Mouse (Mus musculus) liver, embryonic 14.5 days (tissue): ENCODE data around the gene Ubtd2. TPM values are rescaled to one million over a fixed set of nuclear protein-coding genes. Genes with fewer than 3 reads are reported as not detected.

Source experiments
- ATAC-seq: fragments of 200-750 bp; cut with Nextera tagmentation; 2 replicates; pipeline ENCODE4 v1.8.0; 2017; ENCODE audit warnings: moderate number of reproducible peaks, mild to moderate bottlenecking, moderate library complexity; ENCODE audit not compliant: insufficient read depth
- DNase-seq, 3 experiments: peaks; one replicate each; pipeline ENCODE4 v3.0.0-alpha.2; 2012 to 2013; ENCODE audit warnings: low read depth in 3 of 3, low spot score in 3 of 3
- H3K27ac ChIP-seq: fragments of 300-500 bp; sonication (generic); 2 replicates; pipeline ENCODE4 v1.5.1; 2014; ENCODE audit warnings: moderate library complexity, mild to moderate bottlenecking, control low read depth, inconsistent platforms
- H3K27me3 ChIP-seq: fragments of 300-500 bp; sonication (generic); 2 replicates; pipeline ENCODE4 v1.6.1; 2014; ENCODE audit warnings: mild to moderate bottlenecking, low read length, moderate library complexity; ENCODE audit not compliant: control insufficient read depth, insufficient read depth
- H3K36me3 ChIP-seq: fragments of 300-500 bp; sonication (generic); replicated peaks from 2 replicates; pipeline ENCODE4 v1.6.1; 2014; ENCODE audit warnings: low read depth; ENCODE audit not compliant: control insufficient read depth, insufficient read depth
- H3K4me1 ChIP-seq, 2 experiments: fragments of 200-500 bp in 1 of 2; fragments of 300-500 bp in 1 of 2; sonication (generic) in 1 of 2; replicated peaks; 2 replicates each; pipeline ENCODE4 v1.6.1; 2012 to 2014; ENCODE audit warnings: antibody characterized with exemption in 1 of 2, inconsistent platforms in 1 of 2, low read length in 1 of 2; ENCODE audit not compliant: control insufficient read depth in 2 of 2, insufficient read depth in 2 of 2
- H3K4me2 ChIP-seq: fragments of 300-500 bp; sonication (generic); 2 replicates; pipeline ENCODE4 v1.6.1; 2014; ENCODE audit warnings: low read depth, mild to moderate bottlenecking, control low read depth, moderate library complexity
- H3K4me3 ChIP-seq, 2 experiments: fragments of 200-500 bp in 1 of 2; fragments of 300-500 bp in 1 of 2; sonication (generic) in 1 of 2; 2 replicates each; pipeline ENCODE4 v1.5.1; 2012 to 2014; ENCODE audit warnings: low read depth in 2 of 2, low read length in 2 of 2, mild to moderate bottlenecking in 2 of 2, control low read depth in 1 of 2, inconsistent platforms in 1 of 2, moderate library complexity in 1 of 2; ENCODE audit not compliant: insufficient read depth in 1 of 2
- H3K9ac ChIP-seq: fragments of 300-500 bp; sonication (generic); replicated peaks from 2 replicates; pipeline ENCODE4 v1.6.1; 2014; ENCODE audit warnings: mild to moderate bottlenecking, control low read depth, moderate library complexity
- H3K9me3 ChIP-seq: fragments of 300-500 bp; sonication (generic); 2 replicates; pipeline ENCODE4 v1.6.1; 2016; ENCODE audit warnings: low read length, mixed read lengths; ENCODE audit not compliant: control insufficient read depth
- CTCF ChIP-seq: IDR thresholded peaks from 2 replicates; pipeline ENCODE4 v1.5.1; 2016; ENCODE audit warnings: antibody characterized with exemption, low read depth, control low read depth
- EP300 ChIP-seq: IDR thresholded peaks from 2 replicates; pipeline ENCODE4 v1.6.1; 2016; ENCODE audit warnings: antibody characterized with exemption, low read depth
- WGBS: fragments of 180-500 bp; shearing (Covaris S2); extraction: QIAGEN DNeasy Blood & Tissue Kit; methylation state at CpG from one replicate; pipeline ENCODE4 v1.1.7; 2014; ENCODE audit not compliant: insufficient replicate concordance; 5-methylcytosine and 5-hydroxymethylcytosine counted together
- polyA plus RNA-seq, 2 experiments: library from polyadenylated mRNA; depleted of rRNA in 1 of 2; stranded (reverse) in 1 of 2; unstranded in 1 of 2; fragments of >200 nt; fragmentation: Nextera tagmentation in 1 of 2; extraction: Ambion mirVana in 1 of 2; gene quantifications; 2 replicates each; pipeline versions ENCODE4 v1.2.1 to v1.2.3; 2012 to 2014

The Ubtd2 gene
- polyA plus RNA-seq, 2 experiments, result 2.8 to 3.2 TPM

DNA sequence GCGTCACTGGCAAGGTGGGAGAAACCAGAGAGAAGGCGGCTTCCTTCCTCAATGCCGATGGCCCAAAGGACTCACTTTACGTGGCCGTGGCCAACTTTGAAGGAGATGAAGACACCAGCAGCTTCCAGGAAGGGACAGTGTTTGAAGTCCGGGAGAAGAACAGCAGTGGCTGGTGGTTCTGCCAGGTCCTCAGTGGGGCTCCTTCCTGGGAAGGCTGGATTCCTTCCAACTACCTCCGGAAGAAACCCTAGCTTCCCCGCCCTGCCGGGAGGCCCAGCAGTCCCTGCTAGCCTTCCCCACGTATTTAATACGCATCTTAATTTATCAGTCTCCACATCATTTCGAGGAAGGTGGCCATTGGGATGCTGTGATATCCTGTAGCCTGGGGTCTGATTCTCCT, 31.9 kb upstream of the Ubtd2 start:
- H3K4me3 ChIP-seq, result no peak overlapping the region
- 77% methylated on average over 12 of the region's 12 CpGs for whole genome bisulfite sequencing
- no peaks in the 10 kb centered on the region for H3K36me3 ChIP-seq
- DNase-seq (no peak), ATAC-seq (no peak)
- no peaks in the 10 kb centered on the region for H3K27me3 ChIP-seq
- H3K9ac ChIP-seq, result no peak overlapping the region
- H3K4me2 ChIP-seq, result no peak overlapping the region
- no peak for TF ChIP-seq CTCF
- no peaks in the 10 kb centered on the region for H3K9me3 ChIP-seq
- no peak overlapping the region for H3K27ac ChIP-seq
- H3K4me1 ChIP-seq, result no peaks in the 10 kb centered on the region

DNA sequence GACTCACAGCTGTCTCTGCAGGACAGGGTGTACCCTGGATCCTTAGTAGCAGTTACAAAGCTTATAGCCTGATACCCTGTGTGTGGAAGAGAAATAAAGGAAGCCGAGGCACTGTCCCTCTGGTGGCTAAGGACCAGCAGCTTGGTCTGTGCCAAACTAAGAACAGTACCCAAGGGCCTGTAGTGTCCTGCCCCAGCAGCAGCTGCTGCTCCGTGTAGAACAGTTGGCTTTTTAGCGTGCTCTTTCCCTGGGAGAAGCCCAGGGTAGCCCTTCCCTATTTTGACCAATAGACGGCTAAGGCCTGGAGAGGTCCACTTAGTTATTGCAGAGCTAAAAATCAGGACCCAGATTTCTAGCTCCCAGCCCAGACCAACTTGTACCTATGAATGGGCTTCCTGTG, 30.6 kb upstream of the Ubtd2 start:
- TF ChIP-seq CTCF (no peak), EP300 (no peak)
- Histone ChIP-seq H3K27ac (no peak overlapping the region), H3K4me3 (no peak overlapping the region), H3K9ac (no peak overlapping the region), H3K27me3 (no peaks in the 10 kb centered on the region), H3K4me2 (no peak overlapping the region), H3K9me3 (no peaks in the 10 kb centered on the region), H3K36me3 (no peaks in the 10 kb centered on the region), H3K4me1 (no peaks in the 10 kb centered on the region)
- no peak for ATAC-seq
- no peak for DNase-seq
- WGBS, result 58% methylated on average over 4 of the region's 4 CpGs

- Histone ChIP-seq H3K4me2 (no peak overlapping the region), H3K27me3 (no peaks in the 10 kb centered on the region), H3K27ac (no peak overlapping the region), H3K9me3 (no peaks in the 10 kb centered on the region), H3K36me3 (no peaks in the 10 kb centered on the region), H3K4me1 (no peaks in the 10 kb centered on the region), H3K4me3 (no peak overlapping the region), H3K9ac (no peak overlapping the region)
- ATAC-seq, result no peak
- no peak for DNase-seq
- TF ChIP-seq EP300 (no peak), CTCF (no peak)
- WGBS, result 61% methylated on average over 10 of the region's 10 CpGs
Observed at GRCm38 (mm10) chr11:32425043-32425658, 30.0 kb upstream of the Ubtd2 start.

DNA sequence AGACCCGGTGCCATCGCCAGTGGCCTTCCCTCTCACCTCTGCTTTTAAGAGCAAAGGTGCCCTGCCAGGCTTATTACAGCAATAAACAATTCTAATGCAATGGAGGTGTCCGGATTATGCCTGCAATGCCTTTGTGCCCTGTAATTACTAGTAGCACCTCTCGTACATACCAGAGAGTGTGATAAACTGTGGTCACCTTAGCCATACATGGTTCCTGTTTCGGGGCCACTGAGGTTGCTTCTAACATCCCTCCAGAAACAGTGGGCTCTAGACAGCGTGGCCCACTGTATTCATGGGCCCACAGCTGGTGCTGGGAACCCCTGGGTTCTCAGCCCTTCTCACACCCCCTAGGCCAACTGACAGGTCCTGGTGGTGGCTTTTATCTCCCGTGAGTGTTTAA, 27.6 kb upstream of the Ubtd2 start:
- H3K36me3 ChIP-seq, result no peaks in the 10 kb centered on the region
- no peak overlapping the region for H3K4me2 ChIP-seq
- TF ChIP-seq EP300 (no peak), CTCF (no peak)
- no peaks in the 10 kb centered on the region for H3K9me3 ChIP-seq
- no peaks in the 10 kb centered on the region for H3K27me3 ChIP-seq
- H3K4me1 ChIP-seq, result no peaks in the 10 kb centered on the region
- no peak for ATAC-seq
- H3K27ac ChIP-seq, result no peak overlapping the region
- H3K4me3 ChIP-seq, result no peak overlapping the region
- DNase-seq, result no peak
- WGBS, result 46% methylated on average over 7 of the region's 7 CpGs
- H3K9ac ChIP-seq, result no peak overlapping the region

GRCm38 (mm10) chr11:32435410-32436060, 19.6 kb upstream of the Ubtd2 start:
- Histone ChIP-seq H3K27ac (no peak overlapping the region), H3K27me3 (no peaks in the 10 kb centered on the region), H3K4me1 (peaks cover 0 to 2% of the 10 kb centered on the region in 2 experiments; a peak in 1 of 4 replicates), H3K4me2 (no peak overlapping the region), H3K36me3 (no peaks in the 10 kb centered on the region), H3K9me3 (no peaks in the 10 kb centered on the region), H3K9ac (no peak overlapping the region), H3K4me3 (no peak overlapping the region)
- ATAC-seq, result no peak
- no peak for DNase-seq
- WGBS, result 54% methylated on average over 6 of the region's 6 CpGs
- TF ChIP-seq CTCF (no peak), EP300 (no peak)
